Mouse (Mus musculus) B cell, adult (primary cell): ENCODE measurements around the gene Klk1b22. TPM values are rescaled to one million over a fixed set of nuclear protein-coding genes. Genes with fewer than 3 reads are reported as not detected.

Experiments
- total RNA-seq: library from RNA; stranded (reverse); gene quantifications from 4 replicates; pipeline ENCODE4 v1.2.4, GENCODE M21; 2023; ENCODE audit not compliant: inconsistent age

The Klk1b22 gene
- total RNA-seq, result not detected in 4 replicates

DNA sequence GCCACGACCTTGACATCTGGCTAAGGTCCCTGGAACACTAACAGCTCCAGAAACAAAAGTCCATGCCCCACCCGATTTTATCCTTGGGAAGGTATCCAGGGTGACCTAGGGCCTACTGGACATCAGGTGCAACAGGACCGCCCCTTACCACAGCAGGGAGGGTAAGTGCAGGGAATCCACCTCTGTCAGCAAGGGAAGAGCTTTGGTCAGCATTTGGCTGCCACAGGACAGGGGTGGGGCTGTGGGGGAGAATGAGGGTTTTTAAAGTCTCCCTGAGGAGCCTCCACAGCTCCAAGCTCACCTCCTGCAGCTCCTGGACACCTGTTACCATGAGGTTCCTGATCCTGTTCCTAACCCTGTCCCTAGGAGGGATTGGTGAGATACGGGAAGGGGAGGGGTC lies at the start of gene Klk1b22:
Gene Klk1b22, plus strand, starts transcription at position 301 of the 400 bp plus-strand sequence.

DNA sequence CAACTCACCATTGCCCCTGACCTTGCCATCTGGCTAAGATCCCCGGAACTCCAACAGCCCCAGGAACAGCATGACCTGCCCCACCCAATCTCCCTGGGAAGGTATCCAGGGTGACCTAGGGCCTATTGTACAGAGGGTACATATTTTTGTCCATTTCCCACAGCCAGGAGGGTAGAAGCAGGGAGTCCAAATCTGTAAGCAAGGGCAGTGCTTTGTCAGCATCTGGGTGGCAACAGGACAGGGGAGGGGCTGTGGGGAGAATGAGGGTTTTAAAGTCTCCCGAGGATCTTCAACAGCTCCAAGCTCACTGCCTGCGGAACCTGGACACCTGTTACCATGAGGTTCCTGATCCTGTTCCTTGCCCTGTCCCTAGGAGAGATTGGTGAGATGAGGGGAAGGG lies 10.4 kb upstream of the Klk1b22 start, which contains the start of gene Klk1b21:
Gene Klk1b21, plus strand, starts transcription at position 301 of the 400 bp plus-strand sequence.

DNA sequence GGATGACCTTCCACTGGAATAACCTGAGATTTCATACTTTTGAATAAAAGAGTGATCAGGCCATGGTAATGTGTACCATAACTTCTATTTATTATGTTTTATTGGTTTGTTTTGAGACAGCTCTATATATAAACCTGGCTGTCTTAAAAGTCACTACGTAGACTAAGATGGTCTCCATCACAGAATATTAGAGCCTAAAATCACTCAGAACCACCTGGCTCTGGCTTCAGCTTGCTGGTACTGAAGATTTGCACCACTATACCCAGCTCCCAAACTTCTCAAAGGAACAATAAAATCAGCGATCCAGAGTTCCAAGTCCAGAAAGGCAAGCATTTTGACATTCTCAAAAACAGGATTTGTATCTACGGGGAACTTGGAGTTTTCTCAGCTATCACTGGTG lies 24.0 kb downstream of the Klk1b22 start, which contains the start of gene Klk1b16:
Gene Klk1b16, plus strand, starts transcription at position 301 of the 400 bp plus-strand sequence.

Other genes with a start within 250 kb of the Klk1b22 start
- gene Klk4, start 231.5 kb upstream of the Klk1b22 start, total RNA-seq, result not detected in 4 replicates
- not detected in 4 replicates for gene Klk15, start 178.9 kb upstream of the Klk1b22 start, total RNA-seq
- gene Klk1b8, start 162.0 kb upstream of the Klk1b22 start, total RNA-seq, result not detected in 4 replicates
- not detected in 4 replicates for gene Klk1b1, start 145.9 kb upstream of the Klk1b22 start, total RNA-seq
- gene Klk1b9, start 136.6 kb upstream of the Klk1b22 start, total RNA-seq, result not detected in 4 replicates
- not detected in 4 replicates for gene Klk1b11, start 116.8 kb upstream of the Klk1b22 start, total RNA-seq
- not detected in 4 replicates for gene Klk1b26, start 100.5 kb upstream of the Klk1b22 start, total RNA-seq
- gene Klk1b27, start 60.4 kb upstream of the Klk1b22 start, total RNA-seq, result not detected in 4 replicates
- not detected in 4 replicates for gene Klk1b21, start 10.3 kb upstream of the Klk1b22 start, total RNA-seq
- gene Klk1b16, start 24.1 kb downstream of the Klk1b22 start, total RNA-seq, result not detected in 4 replicates
- gene Klk1b24, start 75.6 kb downstream of the Klk1b22 start, total RNA-seq, result not detected in 4 replicates
- not detected in 4 replicates for gene Klk1b3, start 85.5 kb downstream of the Klk1b22 start, total RNA-seq
- gene Klk1b4, start 94.8 kb downstream of the Klk1b22 start, total RNA-seq, result not detected in 4 replicates
- not detected in 4 replicates for gene Klk1b5, start 103.3 kb downstream of the Klk1b22 start, total RNA-seq
- not detected in 4 replicates for gene Klk1, start 112.7 kb downstream of the Klk1b22 start, total RNA-seq
- gene Gm36864, start 123.5 kb downstream of the Klk1b22 start, total RNA-seq, result not detected in 4 replicates
- 0.87 to 1.9 TPM (median 1.5 TPM) in 4 replicates for gene 1700028J19Rik, start 134.0 kb downstream of the Klk1b22 start, total RNA-seq
- gene 2410002F23Rik, start 134.0 kb downstream of the Klk1b22 start, total RNA-seq, result 153 to 193 TPM (median 178 TPM) in 4 replicates
- not detected in 4 replicates for gene Acp4, start 144.7 kb downstream of the Klk1b22 start, total RNA-seq
- gene Gm15517, start 148.8 kb downstream of the Klk1b22 start, total RNA-seq, result not detected in 4 replicates
- 1.00 to 2.5 TPM (median 1.2 TPM) in 4 replicates for gene Clec11a, start 194.2 kb downstream of the Klk1b22 start, total RNA-seq
- 29.6 to 39.7 TPM (median 36.1 TPM) in 4 replicates for gene Shank1, start 197.6 kb downstream of the Klk1b22 start, total RNA-seq